In the genomic region with DNA sequence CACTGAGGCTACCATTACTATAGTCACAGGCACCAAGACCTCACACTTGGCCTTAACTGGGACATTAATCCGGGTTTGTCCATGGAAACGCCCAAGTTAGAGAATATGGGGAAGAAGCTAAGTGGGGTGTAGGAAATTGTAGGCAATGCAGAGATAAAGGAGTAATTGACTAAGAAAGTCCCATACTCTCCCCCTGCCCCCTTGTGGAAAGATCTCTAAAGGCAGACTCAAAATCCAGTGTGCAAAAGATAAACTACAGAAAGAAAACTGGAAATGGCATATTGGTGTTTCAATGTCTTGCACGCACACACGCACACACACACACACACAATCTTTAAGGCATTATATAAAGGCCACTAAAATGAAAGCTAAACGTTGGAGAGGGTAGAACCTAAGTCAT, we compare ENCODE assay signal across 15 mouse cellular contexts. TPM values are rescaled to one million over a fixed set of nuclear protein-coding genes. Genes with fewer than 3 reads are reported as not detected.
A peak's percentile ranks its signal among the peaks of the same experiment; 100 is the strongest.
DNase-seq lines count a peak whose midpoint lies in the region; ATAC-seq and TF ChIP-seq lines count a peak whose summit lies in the region.
"Had no signal": no experiment of that assay in that cellular context is flagged by ENCODE, and none has a peak within 500 bp of the region (broad histone marks: within the 10 kb centered on the region; RNA-seq: fewer than 3 reads in every experiment).

No protein-coding gene starts in this region.

- peak; percentile 66 for TF ChIP-seq CTCF in midbrain, postnatal 0 days (IDR thresholded peaks at IDR 0.05)

- no peaks in the 10 kb centered on the region for H3K27me3 ChIP-seq in midbrain, postnatal 0 days (ENCODE audit: insufficient read depth, low read length)
- H3K27me3 ChIP-seq in midbrain, embryonic 14.5 days (ENCODE audit: control insufficient read depth, insufficient read depth, low read length): no peaks in the 10 kb centered on the region
- H3K27me3 ChIP-seq in liver, embryonic 12.5 days (replicated peaks): 0 out of 2 replicates have a peak, but pooled peaks cover 12% of the 10 kb centered on the region
- H3K27me3 ChIP-seq: limb, embryonic 13.5 days had no signal

- H3K36me3 ChIP-seq in midbrain, postnatal 0 days (ENCODE audit: insufficient read depth, low read length): no peaks in the 10 kb centered on the region
- no peaks in the 10 kb centered on the region for H3K36me3 ChIP-seq in midbrain, embryonic 14.5 days (ENCODE audit: control insufficient read depth, insufficient read depth, low read length)
- no peaks in the 10 kb centered on the region for H3K36me3 ChIP-seq in liver, embryonic 12.5 days
- H3K36me3 ChIP-seq: limb, embryonic 13.5 days had no signal

- no peak overlapping the region for H3K9ac ChIP-seq in midbrain, postnatal 0 days (replicated peaks; ENCODE audit: low read length, poor library complexity, severe bottlenecking)
- H3K9ac ChIP-seq in midbrain, embryonic 14.5 days (replicated peaks; ENCODE audit: low read length): no peak overlapping the region
- H3K9ac ChIP-seq in liver, embryonic 12.5 days: 0 out of 2 replicates have a peak overlapping the region, but pooled peaks have one; percentile 19
- H3K9ac ChIP-seq: limb, embryonic 13.5 days had no signal

- no peaks in the 10 kb centered on the region for H3K4me1 ChIP-seq in midbrain, postnatal 0 days (ENCODE audit: insufficient read depth, low read length)
- no peaks in the 10 kb centered on the region for H3K4me1 ChIP-seq in midbrain, embryonic 14.5 days (ENCODE audit: control insufficient read depth, insufficient read depth, low read length)
- H3K4me1 ChIP-seq in liver, embryonic 12.5 days: peaks cover 50% of the 10 kb centered on the region
- H3K4me1 ChIP-seq: limb, embryonic 13.5 days; megakaryocyte, embryonic 14.5 days had no signal

- H3K27ac ChIP-seq in midbrain, postnatal 0 days (ENCODE audit: low read depth, low read length): no peak overlapping the region
- H3K27ac ChIP-seq in midbrain, embryonic 14.5 days (replicated peaks; ENCODE audit: low read depth, low read length): no peak overlapping the region
- H3K27ac ChIP-seq in liver, embryonic 12.5 days: peak overlapping the region; percentile 90; the same call in 1 of the 2 replicates
- H3K27ac ChIP-seq: limb, embryonic 13.5 days had no signal

- no peak overlapping the region for H3K4me3 ChIP-seq in midbrain, postnatal 0 days (ENCODE audit: low read depth, low read length)
- H3K4me3 ChIP-seq in midbrain, embryonic 14.5 days (replicated peaks; ENCODE audit: low read depth, low read length): no peak overlapping the region
- H3K4me3 ChIP-seq in liver, embryonic 12.5 days: no peak overlapping the region
- H3K4me3 ChIP-seq: limb, embryonic 13.5 days; megakaryocyte, embryonic 14.5 days; myocyte had no signal

- WGBS in midbrain, postnatal 0 days: 82% methylated on average over 5 of the region's 5 CpGs
- WGBS in midbrain, embryonic 14.5 days: 87% methylated on average over 5 of the region's 5 CpGs
- WGBS in liver, embryonic 12.5 days (ENCODE audit: insufficient replicate concordance): 54% methylated on average over 5 of the region's 5 CpGs

- no peak for ATAC-seq in midbrain, postnatal 0 days (ENCODE audit: low FRiP score)
- no peak for ATAC-seq in midbrain, embryonic 14.5 days (ENCODE audit: low FRiP score, low TSS enrichment)
- no peak for ATAC-seq in liver, embryonic 12.5 days
- ATAC-seq: hindbrain, embryonic 16.5 days had no signal

- H3K9me3 ChIP-seq in midbrain, postnatal 0 days (ENCODE audit: low read length): no peaks in the 10 kb centered on the region
- no peaks in the 10 kb centered on the region for H3K9me3 ChIP-seq in midbrain, embryonic 14.5 days (ENCODE audit: control insufficient read depth, low read length)
- no peaks in the 10 kb centered on the region for H3K9me3 ChIP-seq in liver, embryonic 12.5 days (replicated peaks)
- H3K9me3 ChIP-seq: limb, embryonic 13.5 days; megakaryocyte, embryonic 14.5 days had no signal

- no peak overlapping the region for H3K4me2 ChIP-seq in midbrain, postnatal 0 days (ENCODE audit: low read depth, low read length, poor library complexity, severe bottlenecking)
- no peak overlapping the region for H3K4me2 ChIP-seq in midbrain, embryonic 14.5 days (ENCODE audit: low read length)
- H3K4me2 ChIP-seq in liver, embryonic 12.5 days: no peak overlapping the region
- H3K4me2 ChIP-seq: limb, embryonic 13.5 days had no signal

- peak; percentile 32 for DNase-seq in kidney, postnatal 10 days
- no peak for DNase-seq in kidney, adult 8-10 months
- peak; percentile 4 for DNase-seq in midbrain, postnatal 0 days (ENCODE audit: low spot score)
- no peak for DNase-seq in midbrain, embryonic 14.5 days
- DNase-seq in testis, postnatal 10 days (ENCODE audit: low spot score): peak; percentile 19
- no peak for DNase-seq in frontal cortex, postnatal 25 days (ENCODE audit: low spot score in 2 of 2)
- DNase-seq: adrenal gland, adult 8-10 months; thymus, postnatal 14 days had no signal

RNA-seq across cellular contexts. Expression of a gene that starts 3.3 kb away (rescaled TPM):
- total RNA-seq in midbrain, postnatal 0 days (2014; rRNA removed): not detected in 2 replicates
- polyA plus RNA-seq in midbrain, postnatal 0 days (2015; fragmentation: Nextera tagmentation; extraction: Ambion mirVana): 2.1 and 4.4 TPM in 2 replicates
- polyA plus RNA-seq in midbrain, embryonic 14.5 days (2014; fragmentation: Nextera tagmentation; extraction: Ambion mirVana): 1.6 and 2.0 TPM in 2 replicates
- polyA plus RNA-seq in liver, embryonic 12.5 days (2016; fragmentation: Nextera tagmentation; extraction: Ambion mirVana): 0.24 and 0.33 TPM in 2 replicates
- total RNA-seq: adrenal gland, adult 8-10 months had no signal
- polyA plus RNA-seq: limb, embryonic 13.5 days; myocyte had no signal

RNA-seq across cellular contexts. Expression of a gene that starts 14.2 kb away (rescaled TPM):
- total RNA-seq in midbrain, postnatal 0 days (2014; rRNA removed): 0.09 and 0.16 TPM in 2 replicates
- 0.21 and 0.71 TPM in 2 replicates for polyA plus RNA-seq in midbrain, postnatal 0 days (2015; fragmentation: Nextera tagmentation; extraction: Ambion mirVana)
- polyA plus RNA-seq in midbrain, embryonic 14.5 days (2014; fragmentation: Nextera tagmentation; extraction: Ambion mirVana): 0.69 and 0.92 TPM in 2 replicates
- 0.05 and 0.07 TPM in 2 replicates for polyA plus RNA-seq in liver, embryonic 12.5 days (2016; fragmentation: Nextera tagmentation; extraction: Ambion mirVana)
- polyA plus RNA-seq: myocyte had no signal

RNA-seq across cellular contexts. Expression of a gene that starts 17.1 kb away (rescaled TPM):
- total RNA-seq in midbrain, postnatal 0 days (2014; rRNA removed): not detected in 2 replicates
- not detected in 2 replicates for polyA plus RNA-seq in midbrain, postnatal 0 days (2015; fragmentation: Nextera tagmentation; extraction: Ambion mirVana)
- polyA plus RNA-seq in midbrain, embryonic 14.5 days (2014; fragmentation: Nextera tagmentation; extraction: Ambion mirVana): not detected in 2 replicates
- polyA plus RNA-seq in liver, embryonic 12.5 days (2016; fragmentation: Nextera tagmentation; extraction: Ambion mirVana): 0.15 and 0.18 TPM in 2 replicates
- total RNA-seq: adrenal gland, adult 8-10 months; heart, postnatal 10 days had no signal
- polyA plus RNA-seq: kidney, embryonic 16.5 days; limb, embryonic 13.5 days; myocyte had no signal

RNA-seq across cellular contexts. Expression of a gene that starts 45.7 kb away (rescaled TPM):
- total RNA-seq in midbrain, postnatal 0 days (2014; rRNA removed): 130 and 148 TPM in 2 replicates
- polyA plus RNA-seq in midbrain, postnatal 0 days (2015; fragmentation: Nextera tagmentation; extraction: Ambion mirVana): 44.4 and 45.0 TPM in 2 replicates
- 33.2 and 33.9 TPM in 2 replicates for polyA plus RNA-seq in midbrain, embryonic 14.5 days (2014; fragmentation: Nextera tagmentation; extraction: Ambion mirVana)
- polyA plus RNA-seq in liver, embryonic 12.5 days (2016; fragmentation: Nextera tagmentation; extraction: Ambion mirVana): 0.18 and 0.26 TPM in 2 replicates
- polyA plus RNA-seq: myocyte had no signal

Comparison
In these comparisons a context has a peak if more than half of its experiments do, and no peak if none do; other contexts are left out.
1. DNase-seq: peak in kidney, postnatal 10 days (single experiment), midbrain, postnatal 0 days (single experiment) and testis, postnatal 10 days (single experiment); none in kidney, adult 8-10 months (0 of 2), midbrain, embryonic 14.5 days (single experiment) and frontal cortex, postnatal 25 days (0 of 2).